In genomic region chr5:119497501-119497900, GRCm38 (mm10) we compare ENCODE assay signal across 27 mouse cellular contexts.
A peak's percentile ranks its signal among the peaks of the same experiment; 100 is the strongest.
DNase-seq lines count a peak whose midpoint lies in the region; ATAC-seq and TF ChIP-seq lines count a peak whose summit lies in the region.
"Had no signal": no experiment of that assay in that cellular context is flagged by ENCODE, and none has a peak within 500 bp of the region (broad histone marks: within the 10 kb centered on the region; RNA-seq: fewer than 3 reads in every experiment).

No protein-coding gene starts in this region.

- no peak for ATAC-seq in midbrain, postnatal 0 days (ENCODE audit: low FRiP score)
- no peak for ATAC-seq in midbrain, embryonic 11.5 days (ENCODE audit: low FRiP score)
- ATAC-seq: CD4-positive, CD25-positive, alpha-beta regulatory T cell, adult 4 months; lung, postnatal 0 days; midbrain, embryonic 15.5 days had no signal

- H3K27me3 ChIP-seq in midbrain, postnatal 0 days (ENCODE audit: insufficient read depth, low read length): no peaks in the 10 kb centered on the region
- H3K27me3 ChIP-seq in midbrain, embryonic 11.5 days (ENCODE audit: control insufficient read depth, insufficient read depth, low read length): no peaks in the 10 kb centered on the region
- H3K27me3 ChIP-seq: hindbrain, embryonic 15.5 days; megakaryocyte, embryonic 14.5 days; midbrain, embryonic 15.5 days had no signal

- no peaks in the 10 kb centered on the region for H3K9me3 ChIP-seq in midbrain, postnatal 0 days (ENCODE audit: low read length)
- no peaks in the 10 kb centered on the region for H3K9me3 ChIP-seq in midbrain, embryonic 11.5 days (ENCODE audit: control insufficient read depth, low read length)
- H3K9me3 ChIP-seq: embryonic facial prominence, embryonic 12.5 days; heart, embryonic 12.5 days; hindbrain, embryonic 15.5 days; kidney, embryonic 15.5 days; limb, embryonic 13.5 days; megakaryocyte, embryonic 14.5 days; midbrain, embryonic 15.5 days had no signal

- no peak overlapping the region for H3K27ac ChIP-seq in midbrain, postnatal 0 days (ENCODE audit: low read depth, low read length)
- no peak overlapping the region for H3K27ac ChIP-seq in midbrain, embryonic 11.5 days (ENCODE audit: low read depth, low read length)
- H3K27ac ChIP-seq: embryonic facial prominence, embryonic 12.5 days; heart, adult 2 months; hindbrain, embryonic 15.5 days; kidney, embryonic 15.5 days; limb, embryonic 13.5 days; midbrain, embryonic 15.5 days had no signal

- no peak overlapping the region for H3K4me3 ChIP-seq in midbrain, postnatal 0 days (ENCODE audit: low read depth, low read length)
- no peak overlapping the region for H3K4me3 ChIP-seq in midbrain, embryonic 11.5 days (ENCODE audit: low read depth, low read length)
- H3K4me3 ChIP-seq: embryonic facial prominence, embryonic 12.5 days; heart, adult 2 months; heart, embryonic 12.5 days; hindbrain, embryonic 15.5 days; kidney, embryonic 15.5 days; limb, embryonic 13.5 days; megakaryocyte, embryonic 14.5 days; midbrain, embryonic 15.5 days had no signal

- TF ChIP-seq CTCF in midbrain, postnatal 0 days (IDR thresholded peaks at IDR 0.05): no peak

- DNase-seq in frontal cortex, adult 2 months (ENCODE audit: extremely low spot score in 1 of 2, low spot score in 1 of 2): peak; percentile 4 to 33
- DNase-seq in frontal cortex, postnatal 14 days (ENCODE audit: low spot score in 2 of 2): no peak
- DNase-seq in midbrain, postnatal 0 days (ENCODE audit: low spot score): peak; percentile 31
- no peak for DNase-seq in midbrain, embryonic 11.5 days (ENCODE audit: low spot score, missing footprints)
- DNase-seq in R1 (ENCODE audit: low read depth, low spot score): peak; percentile 43
- DNase-seq in retina, postnatal 1 day: no peak
- no peak for DNase-seq in urinary bladder, adult 18-20 months (ENCODE audit: low spot score in 2 of 2)
- DNase-seq: adrenal gland, adult 8-10 months; cerebellum, adult 11-12 months; cerebellum, adult 9-11 months; embryo, embryonic 11 days; heart, adult 2 months; kidney, adult 18-20 months; kidney, postnatal 25 days; lung, postnatal 4 days; thymus, adult 18-20 months; thymus, postnatal 25 days had no signal

- no peak overlapping the region for H3K9ac ChIP-seq in midbrain, postnatal 0 days (replicated peaks; ENCODE audit: low read length, poor library complexity, severe bottlenecking)
- H3K9ac ChIP-seq in midbrain, embryonic 11.5 days (ENCODE audit: low read length): no peak overlapping the region
- H3K9ac ChIP-seq: embryonic facial prominence, embryonic 12.5 days; heart, embryonic 12.5 days; hindbrain, embryonic 15.5 days; kidney, embryonic 15.5 days; limb, embryonic 13.5 days; midbrain, embryonic 15.5 days had no signal

- 86% methylated on average over 1 of the region's 1 CpGs for WGBS in midbrain, postnatal 0 days
- 88% methylated on average over 1 of the region's 1 CpGs for WGBS in midbrain, embryonic 11.5 days

- no peaks in the 10 kb centered on the region for H3K36me3 ChIP-seq in midbrain, postnatal 0 days (ENCODE audit: insufficient read depth, low read length)
- H3K36me3 ChIP-seq in midbrain, embryonic 11.5 days (ENCODE audit: control insufficient read depth, insufficient read depth, low read length): no peaks in the 10 kb centered on the region
- H3K36me3 ChIP-seq: embryonic facial prominence, embryonic 12.5 days; heart, embryonic 12.5 days; hindbrain, embryonic 15.5 days; kidney, embryonic 15.5 days; limb, embryonic 13.5 days; midbrain, embryonic 15.5 days had no signal

- H3K4me2 ChIP-seq in midbrain, postnatal 0 days (ENCODE audit: low read depth, low read length, poor library complexity, severe bottlenecking): no peak overlapping the region
- H3K4me2 ChIP-seq in midbrain, embryonic 11.5 days: no peak overlapping the region
- H3K4me2 ChIP-seq: embryonic facial prominence, embryonic 12.5 days; heart, embryonic 12.5 days; hindbrain, embryonic 15.5 days; kidney, embryonic 15.5 days; limb, embryonic 13.5 days; liver, embryonic 11.5 days; midbrain, embryonic 15.5 days had no signal

- no peaks in the 10 kb centered on the region for H3K4me1 ChIP-seq in midbrain, postnatal 0 days (ENCODE audit: insufficient read depth, low read length)
- H3K4me1 ChIP-seq in midbrain, embryonic 11.5 days (ENCODE audit: control insufficient read depth, insufficient read depth, low read length): no peaks in the 10 kb centered on the region
- H3K4me1 ChIP-seq: embryonic facial prominence, embryonic 12.5 days; heart, embryonic 12.5 days; hindbrain, embryonic 15.5 days; kidney, embryonic 15.5 days; limb, embryonic 13.5 days; megakaryocyte, embryonic 14.5 days; midbrain, embryonic 15.5 days had no signal

Comparison
In these comparisons a context has a peak if more than half of its experiments do, and no peak if none do; other contexts are left out.
1. DNase-seq: peak in frontal cortex, adult 2 months (2 of 2), midbrain, postnatal 0 days (single experiment) and R1 (single experiment); none in frontal cortex, postnatal 14 days (0 of 2), midbrain, embryonic 11.5 days (single experiment), retina, postnatal 1 day (single experiment) and urinary bladder, adult 18-20 months (0 of 2).